Comparison of ENCODE assay signal across 11 mouse cellular contexts in the genomic region with DNA sequence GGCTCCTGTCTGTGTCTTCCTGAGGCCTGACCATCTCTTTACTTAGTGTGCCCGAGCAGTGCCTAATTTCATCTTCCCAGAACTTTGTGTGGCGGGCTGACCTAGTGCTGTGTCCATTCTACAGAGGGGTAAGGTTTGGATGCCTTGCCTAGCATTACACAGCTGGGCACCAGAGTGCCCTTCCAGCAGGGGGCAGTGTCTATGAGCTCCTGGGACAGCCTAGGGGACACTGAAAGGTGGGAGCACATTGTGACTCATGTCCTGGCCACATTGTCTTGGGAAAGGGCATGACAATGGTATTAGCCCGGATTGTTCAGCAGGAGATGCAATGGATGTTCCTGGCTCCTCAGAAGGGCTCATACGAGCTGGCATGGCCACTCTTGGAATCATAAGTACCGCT. TPM values are rescaled to one million over a fixed set of nuclear protein-coding genes. Genes with fewer than 3 reads are reported as not detected.
DNase-seq lines count a peak whose midpoint lies in the region; ATAC-seq and TF ChIP-seq lines count a peak whose summit lies in the region.
"Had no signal": no experiment of that assay in that cellular context is flagged by ENCODE, and none has a peak within 500 bp of the region (broad histone marks: within the 10 kb centered on the region; RNA-seq: fewer than 3 reads in every experiment).

No protein-coding gene starts in this region.

- no peak for DNase-seq in left cerebral cortex, adult 2 months (ENCODE audit: extremely low spot score in 1 of 2, low spot score in 2 of 2)
- DNase-seq in left cerebral cortex, postnatal 36 days (ENCODE audit: low spot score in 2 of 2), result no peak
- peak; percentile 48 for DNase-seq in T-cell, adult 2 months (ENCODE audit: low spot score)
- DNase-seq in kidney, postnatal 0 days (ENCODE audit: low spot score), result no peak
- DNase-seq in spleen, postnatal 10 days (ENCODE audit: low spot score in 2 of 2), result peak; percentile 26 to 56
- no peak for DNase-seq in frontal cortex, adult 2 months (ENCODE audit: extremely low spot score in 1 of 2, low spot score in 1 of 2)
- no peak for DNase-seq in urinary bladder, postnatal 25 days (ENCODE audit: low spot score)
- DNase-seq in Muller cell, postnatal 12 days (ENCODE audit: inconsistent ontology term), result no peak

- intact Hi-C loops in left cerebral cortex, adult 2 months (cut with DNase I), result no loop called here
- intact Hi-C loops in left cerebral cortex, postnatal 36 days (cut with DNase I), result no loop called here

- H3K36me3 ChIP-seq in kidney, postnatal 0 days (ENCODE audit: insufficient read depth, low read length), result no peaks in the 10 kb centered on the region
- H3K36me3 ChIP-seq: heart, embryonic 15.5 days had no signal

- H3K4me1 ChIP-seq in kidney, postnatal 0 days (replicated peaks; ENCODE audit: insufficient read depth, low read length), result 0 out of 2 replicates have a peak, but pooled peaks cover 4% of the 10 kb centered on the region

- no peak overlapping the region for H3K9ac ChIP-seq in kidney, postnatal 0 days (ENCODE audit: low read depth, low read length)
- H3K9ac ChIP-seq: heart, embryonic 15.5 days had no signal

- H3K4me2 ChIP-seq in kidney, postnatal 0 days (ENCODE audit: low read length), result no peak overlapping the region
- H3K4me2 ChIP-seq: heart, embryonic 15.5 days had no signal

- H3K27ac ChIP-seq in left cerebral cortex, adult 2 months, result no peak overlapping the region
- no peak overlapping the region for H3K27ac ChIP-seq in kidney, postnatal 0 days
- H3K27ac ChIP-seq: heart, embryonic 15.5 days had no signal

- WGBS in kidney, postnatal 0 days, result 82% methylated on average over 5 of the region's 5 CpGs

- TF ChIP-seq CTCF in left cerebral cortex, adult 2 months (IDR thresholded peaks at IDR 0.05), result peak; percentile 51
- peak; percentile 62 for TF ChIP-seq CTCF in kidney, postnatal 0 days (IDR thresholded peaks at IDR 0.05; ENCODE audit: low read depth)

- H3K9me3 ChIP-seq in kidney, postnatal 0 days (replicated peaks; ENCODE audit: low read length), result no peaks in the 10 kb centered on the region
- H3K9me3 ChIP-seq: heart, embryonic 15.5 days had no signal

- no peak for ATAC-seq in kidney, postnatal 0 days (replicated peaks; ENCODE audit: low FRiP score, low read depth)

- H3K4me3 ChIP-seq in left cerebral cortex, adult 2 months, result no peak overlapping the region
- no peak overlapping the region for H3K4me3 ChIP-seq in kidney, postnatal 0 days (replicated peaks; ENCODE audit: low read depth, low read length)
- H3K4me3 ChIP-seq: heart, embryonic 15.5 days had no signal

- H3K27me3 ChIP-seq in kidney, postnatal 0 days (ENCODE audit: insufficient read depth, low read length), result no peaks in the 10 kb centered on the region

RNA-seq across cellular contexts. Expression of a gene that starts 7.8 kb away (rescaled TPM):
- total RNA-seq in left cerebral cortex, adult 2 months (2021), result 1 to 10 TPM; 2.5 to 2.7 TPM
- 1 to 10 TPM; 2.4 to 2.9 TPM for total RNA-seq in left cerebral cortex, postnatal 36 days (2021)
- 19.9 and 22.7 TPM in 2 replicates for polyA plus RNA-seq in kidney, postnatal 0 days (2015; fragmentation: Nextera tagmentation; extraction: Ambion mirVana)
- polyA plus RNA-seq in frontal cortex, adult 2 months (2012; rRNA removed), result 1.6 and 1.7 TPM in 2 replicates

RNA-seq across cellular contexts. Expression of a gene that starts 14.6 kb away (rescaled TPM):
- total RNA-seq in left cerebral cortex, adult 2 months (2021), result 1 to 10 TPM; 7.9 to 9.1 TPM
- 1 to 10 TPM; 7.4 to 8.4 TPM for total RNA-seq in left cerebral cortex, postnatal 36 days (2021)
- polyA plus RNA-seq in kidney, postnatal 0 days (2015; fragmentation: Nextera tagmentation; extraction: Ambion mirVana), result 69.8 and 71.6 TPM in 2 replicates
- polyA plus RNA-seq in frontal cortex, adult 2 months (2012; rRNA removed), result 13.2 and 14.2 TPM in 2 replicates

RNA-seq across cellular contexts. Expression of a gene that starts 20.9 kb away (rescaled TPM):
- total RNA-seq in left cerebral cortex, adult 2 months (2021), result 10 to 100 TPM; 10.8 to 11.1 TPM
- total RNA-seq in left cerebral cortex, postnatal 36 days (2021), result 10 to 100 TPM; 11.1 to 11.8 TPM
- polyA plus RNA-seq in kidney, postnatal 0 days (2015; fragmentation: Nextera tagmentation; extraction: Ambion mirVana), result 77.9 and 80.4 TPM in 2 replicates
- 16.4 and 18.7 TPM in 2 replicates for polyA plus RNA-seq in frontal cortex, adult 2 months (2012; rRNA removed)

RNA-seq across cellular contexts. Expression of a gene that starts 42.4 kb away (rescaled TPM):
- not detected for total RNA-seq in left cerebral cortex, adult 2 months (2021)
- total RNA-seq in left cerebral cortex, postnatal 36 days (2021), result not detected
- 0.17 TPM in 1 of 2 replicates, not detected in the other for polyA plus RNA-seq in kidney, postnatal 0 days (2015; fragmentation: Nextera tagmentation; extraction: Ambion mirVana)
- not detected in 2 replicates for polyA plus RNA-seq in frontal cortex, adult 2 months (2012; rRNA removed)
- polyA plus RNA-seq: liver, embryonic 16.5 days; stomach, embryonic 14.5 days had no signal

RNA-seq across cellular contexts. Expression of a gene that starts 52.4 kb away (rescaled TPM):
- under 1 TPM; 0.30 to 0.34 TPM for total RNA-seq in left cerebral cortex, adult 2 months (2021)
- total RNA-seq in left cerebral cortex, postnatal 36 days (2021), result under 1 TPM; 0.11 to 0.30 TPM
- 3.1 and 3.4 TPM in 2 replicates for polyA plus RNA-seq in kidney, postnatal 0 days (2015; fragmentation: Nextera tagmentation; extraction: Ambion mirVana)
- polyA plus RNA-seq in frontal cortex, adult 2 months (2012; rRNA removed), result 0.04 and 0.13 TPM in 2 replicates

Comparison
In these comparisons a context has a peak if more than half of its experiments do, and no peak if none do; other contexts are left out.
1. DNase-seq: peak in T-cell, adult 2 months (single experiment) and spleen, postnatal 10 days (2 of 2); none in left cerebral cortex, adult 2 months (0 of 2), left cerebral cortex, postnatal 36 days (0 of 2), kidney, postnatal 0 days (single experiment), frontal cortex, adult 2 months (0 of 2), urinary bladder, postnatal 25 days (single experiment) and Muller cell, postnatal 12 days (single experiment).